Mouse (Mus musculus): Measurements from ENCODE around the gene Gse1.

Gene Gse1

GRCm38 (mm10) chr8:120602672-120603071, 374.4 kb downstream of the Gse1 start:
- no peak for TF ChIP-seq CTCF (conservative IDR thresholded peaks at IDR 0.05; ENCODE audit: low read length)
- TF ChIP-seq POU5F1 (IDR thresholded peaks at IDR 0.05; ENCODE audit: borderline replicate concordance, low read length) = no peak
- peaks cover 14% of the 10 kb centered on the region for H3K27me3 ChIP-seq (ENCODE audit: insufficient read depth, low read length)
- peaks cover 49% of the 10 kb centered on the region for H3K4me1 ChIP-seq (replicated peaks; ENCODE audit: low read depth, low read length)
- no peak overlapping the region for H3K4me3 ChIP-seq (replicated peaks; ENCODE audit: low read length)
- no peaks in the 10 kb centered on the region for H3K36me3 ChIP-seq (ENCODE audit: insufficient read depth, low read length)
- H3K9me3 ChIP-seq (ENCODE audit: low read length) = peaks cover 8% of the 10 kb centered on the region

- TF ChIP-seq CTCF (conservative IDR thresholded peaks at IDR 0.05; ENCODE audit: low read length) = no peak
- TF ChIP-seq POU5F1 (IDR thresholded peaks at IDR 0.05; ENCODE audit: borderline replicate concordance, low read length) = no peak
- TF ChIP-seq NANOG (IDR thresholded peaks at IDR 0.05; ENCODE audit: borderline replicate concordance, low read length) = no peak
- Histone ChIP-seq H3K27me3 (ENCODE audit: insufficient read depth, low read length) (no peaks in the 10 kb centered on the region), H3K9me3 (ENCODE audit: low read length) (no peaks in the 10 kb centered on the region), H3K4me1 (replicated peaks; ENCODE audit: low read depth, low read length) (peaks cover 56% of the 10 kb centered on the region), H3K4me3 (replicated peaks; ENCODE audit: low read length) (no peak overlapping the region), H3K36me3 (ENCODE audit: insufficient read depth, low read length) (peaks cover 33% of the 10 kb centered on the region)
These were observed 379.2 kb downstream of the Gse1 start for GRCm38 (mm10) chr8:120607460-120607859.

DNA sequence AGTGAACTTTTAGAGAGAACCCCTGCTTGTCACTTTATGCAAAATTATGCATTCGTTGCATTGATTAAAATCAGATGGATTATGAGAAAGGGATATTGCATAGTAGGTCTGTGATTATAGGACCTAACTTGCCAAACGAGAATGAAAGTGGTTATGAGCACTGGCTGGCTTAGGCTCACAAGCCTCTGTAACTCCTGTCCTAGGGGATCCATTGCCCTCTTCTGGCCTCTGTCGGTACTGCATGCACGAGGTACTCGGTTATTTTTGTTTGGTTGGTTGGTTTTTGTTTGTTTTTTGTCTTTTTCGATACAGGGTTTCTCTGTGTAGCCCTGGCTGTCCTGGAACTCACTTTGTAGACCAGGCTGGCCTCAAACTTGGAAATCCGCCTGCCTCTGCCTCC, 379.6 kb downstream of the Gse1 start:
- H3K36me3 ChIP-seq (ENCODE audit: insufficient read depth, low read length) = peaks cover 33% of the 10 kb centered on the region
- H3K9me3 ChIP-seq (ENCODE audit: low read length) = no peaks in the 10 kb centered on the region
- H3K27me3 ChIP-seq (ENCODE audit: insufficient read depth, low read length) = no peaks in the 10 kb centered on the region
- peaks cover 53% of the 10 kb centered on the region for H3K4me1 ChIP-seq (replicated peaks; ENCODE audit: low read depth, low read length)
- H3K4me3 ChIP-seq (replicated peaks; ENCODE audit: low read length) = no peak overlapping the region
- peak; percentile 90 for TF ChIP-seq CTCF (conservative IDR thresholded peaks at IDR 0.05; ENCODE audit: low read length)
- TF ChIP-seq POU5F1 (IDR thresholded peaks at IDR 0.05; ENCODE audit: borderline replicate concordance, low read length) = no peak

DNA sequence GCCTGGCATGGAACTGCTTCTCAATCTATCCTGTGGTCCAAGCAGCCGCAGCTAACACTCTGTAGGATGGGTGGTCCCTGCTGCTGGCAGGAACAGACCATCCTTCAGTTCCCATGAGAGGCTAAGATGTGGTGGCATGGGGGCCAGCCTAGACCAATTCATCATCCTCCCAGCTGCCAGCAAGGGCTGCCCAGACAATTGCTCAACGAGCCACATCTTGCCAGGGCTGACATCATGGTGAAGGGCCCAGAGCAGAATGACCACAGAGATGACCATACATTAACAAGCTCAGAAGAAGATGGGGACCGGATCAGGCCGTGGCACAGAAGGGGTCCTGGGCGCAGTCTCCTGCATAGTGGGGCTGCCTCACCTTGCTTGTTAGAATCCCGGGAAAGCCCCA, 382.6 kb downstream of the Gse1 start:
- Histone ChIP-seq H3K27me3 (ENCODE audit: insufficient read depth, low read length) (no peaks in the 10 kb centered on the region), H3K4me1 (replicated peaks; ENCODE audit: low read depth, low read length) (peaks cover 65% of the 10 kb centered on the region), H3K36me3 (ENCODE audit: insufficient read depth, low read length) (peaks cover 42% of the 10 kb centered on the region), H3K9me3 (ENCODE audit: low read length) (no peaks in the 10 kb centered on the region), H3K4me3 (replicated peaks; ENCODE audit: low read length) (no peak overlapping the region)
- TF ChIP-seq CTCF (conservative IDR thresholded peaks at IDR 0.05; ENCODE audit: low read length) (no peak), POU5F1 (IDR thresholded peaks at IDR 0.05; ENCODE audit: borderline replicate concordance, low read length) (no peak), NANOG (IDR thresholded peaks at IDR 0.05; ENCODE audit: borderline replicate concordance, low read length) (no peak)

DNA sequence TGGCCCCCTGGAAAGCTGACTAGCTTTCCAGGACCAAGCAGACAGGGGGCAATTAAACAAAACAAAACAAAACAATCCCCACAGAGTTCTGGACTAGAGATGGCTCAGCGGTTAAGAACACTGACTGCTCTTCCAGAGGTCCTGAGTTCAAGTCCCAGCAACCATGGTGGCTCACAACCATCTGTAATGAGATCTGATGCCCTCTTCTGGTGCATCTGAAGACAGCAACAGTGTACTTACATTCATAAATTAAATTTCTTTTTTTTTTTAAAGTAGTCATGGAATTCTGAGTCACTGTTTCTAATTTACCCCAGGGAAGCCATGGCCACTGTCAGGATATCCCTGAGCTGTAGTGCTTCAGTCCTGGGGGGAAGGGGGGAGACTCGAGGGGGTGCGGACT, 386.2 kb downstream of the Gse1 start:
- H3K36me3 ChIP-seq (ENCODE audit: insufficient read depth, low read length) = peaks cover 37% of the 10 kb centered on the region
- no peak overlapping the region for H3K4me3 ChIP-seq (replicated peaks; ENCODE audit: low read length)

DNA sequence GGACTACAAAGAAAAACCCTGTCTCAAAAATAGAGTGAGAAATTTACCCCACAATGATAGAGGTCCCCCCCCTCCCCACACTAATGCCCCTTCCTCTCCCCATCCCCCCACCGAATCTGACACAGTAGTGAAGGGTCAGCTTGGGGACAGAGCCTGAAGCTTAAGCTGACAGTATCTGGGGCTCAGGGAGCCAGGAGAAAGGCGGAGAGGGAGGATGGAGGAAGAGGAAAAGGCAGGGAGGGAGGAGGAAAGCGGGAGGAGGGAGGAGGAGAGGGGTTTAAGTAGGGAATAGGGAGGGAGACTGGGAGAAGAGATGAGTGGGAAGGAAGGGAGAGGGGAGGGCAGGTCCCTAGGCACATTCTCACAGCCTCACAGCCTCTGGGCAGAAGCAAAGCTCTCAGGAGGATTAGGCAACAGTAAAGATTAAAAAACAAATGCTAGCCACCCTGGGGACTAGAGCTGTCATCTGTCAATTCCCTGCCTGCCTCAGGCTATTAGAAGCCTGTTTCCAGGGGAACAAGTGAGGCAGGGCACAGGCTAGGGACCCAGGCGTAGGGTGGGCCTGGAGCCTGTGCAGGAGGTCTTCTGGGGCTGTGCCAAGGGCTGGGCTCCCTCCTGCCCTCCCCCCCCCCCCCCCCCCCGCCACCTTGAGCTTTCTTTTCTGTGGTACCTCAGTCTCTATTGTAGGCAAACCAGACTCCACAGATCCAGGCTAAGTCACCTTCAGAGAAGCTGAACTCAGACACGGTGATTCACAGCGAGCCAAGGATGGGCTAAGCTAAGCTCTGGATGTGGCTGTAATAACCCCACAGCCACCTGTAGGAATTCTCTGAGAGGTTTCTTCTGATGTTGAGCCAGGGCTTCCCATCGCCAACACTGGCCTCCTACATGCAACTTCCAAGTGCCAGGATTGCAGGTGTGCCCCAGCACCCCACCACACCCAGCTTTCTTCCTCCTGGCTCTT, 388.7 kb downstream of the Gse1 start:
- TF ChIP-seq CTCF (conservative IDR thresholded peaks at IDR 0.05; ENCODE audit: low read length) (no peak), POU5F1 (IDR thresholded peaks at IDR 0.05; ENCODE audit: borderline replicate concordance, low read length) (no peak), NANOG (IDR thresholded peaks at IDR 0.05; ENCODE audit: borderline replicate concordance, low read length) (no peak)
- no peaks in the 10 kb centered on the region for H3K27me3 ChIP-seq (ENCODE audit: insufficient read depth, low read length)
- H3K4me3 ChIP-seq (replicated peaks; ENCODE audit: low read length) = no peak overlapping the region
- H3K4me1 ChIP-seq (replicated peaks; ENCODE audit: low read depth, low read length) = peaks cover 74% of the 10 kb centered on the region
- peaks cover 17% of the 10 kb centered on the region for H3K36me3 ChIP-seq (ENCODE audit: insufficient read depth, low read length)
- H3K9me3 ChIP-seq (ENCODE audit: low read length) = no peaks in the 10 kb centered on the region

More for the DNA sequence above, 386.2 kb downstream of the Gse1 start:
- Histone ChIP-seq H3K27me3 (ENCODE audit: insufficient read depth, low read length) (no peaks in the 10 kb centered on the region), H3K9me3 (ENCODE audit: low read length) (no peaks in the 10 kb centered on the region), H3K4me1 (replicated peaks; ENCODE audit: low read depth, low read length) (peaks cover 62% of the 10 kb centered on the region)
- TF ChIP-seq NANOG (IDR thresholded peaks at IDR 0.05; ENCODE audit: borderline replicate concordance, low read length) (no peak), POU5F1 (IDR thresholded peaks at IDR 0.05; ENCODE audit: borderline replicate concordance, low read length) (no peak), CTCF (conservative IDR thresholded peaks at IDR 0.05; ENCODE audit: low read length) (no peak)

DNA sequence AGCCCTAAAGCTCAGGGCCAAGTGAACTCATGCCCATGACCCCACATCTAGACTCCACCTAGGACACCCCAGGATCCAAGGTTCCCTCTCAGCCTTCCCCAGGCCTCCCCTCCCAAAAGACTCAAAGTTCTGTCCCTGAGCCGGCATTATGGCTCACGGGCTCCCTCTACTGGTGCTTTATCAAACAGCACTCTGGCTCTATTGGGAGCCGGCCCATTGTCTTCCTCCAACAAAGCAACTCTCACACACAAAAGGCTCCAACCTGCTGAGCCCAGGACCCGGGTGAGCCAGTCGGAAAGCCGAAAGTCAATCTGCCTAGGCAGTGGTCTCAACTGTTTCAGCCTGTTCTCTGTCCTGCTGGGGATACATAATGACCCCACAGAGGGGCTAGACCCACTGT, 389.9 kb downstream of the Gse1 start:
- TF ChIP-seq POU5F1 (IDR thresholded peaks at IDR 0.05; ENCODE audit: borderline replicate concordance, low read length) = no peak
- peak; percentile 99 for TF ChIP-seq CTCF (conservative IDR thresholded peaks at IDR 0.05; ENCODE audit: low read length)
- no peak for TF ChIP-seq NANOG (IDR thresholded peaks at IDR 0.05; ENCODE audit: borderline replicate concordance, low read length)
- Histone ChIP-seq H3K36me3 (ENCODE audit: insufficient read depth, low read length) (peaks cover 17% of the 10 kb centered on the region), H3K9me3 (ENCODE audit: low read length) (no peaks in the 10 kb centered on the region), H3K27me3 (ENCODE audit: insufficient read depth, low read length) (no peaks in the 10 kb centered on the region), H3K4me1 (replicated peaks; ENCODE audit: low read depth, low read length) (peaks cover 86% of the 10 kb centered on the region), H3K4me3 (replicated peaks; ENCODE audit: low read length) (no peak overlapping the region)

DNA sequence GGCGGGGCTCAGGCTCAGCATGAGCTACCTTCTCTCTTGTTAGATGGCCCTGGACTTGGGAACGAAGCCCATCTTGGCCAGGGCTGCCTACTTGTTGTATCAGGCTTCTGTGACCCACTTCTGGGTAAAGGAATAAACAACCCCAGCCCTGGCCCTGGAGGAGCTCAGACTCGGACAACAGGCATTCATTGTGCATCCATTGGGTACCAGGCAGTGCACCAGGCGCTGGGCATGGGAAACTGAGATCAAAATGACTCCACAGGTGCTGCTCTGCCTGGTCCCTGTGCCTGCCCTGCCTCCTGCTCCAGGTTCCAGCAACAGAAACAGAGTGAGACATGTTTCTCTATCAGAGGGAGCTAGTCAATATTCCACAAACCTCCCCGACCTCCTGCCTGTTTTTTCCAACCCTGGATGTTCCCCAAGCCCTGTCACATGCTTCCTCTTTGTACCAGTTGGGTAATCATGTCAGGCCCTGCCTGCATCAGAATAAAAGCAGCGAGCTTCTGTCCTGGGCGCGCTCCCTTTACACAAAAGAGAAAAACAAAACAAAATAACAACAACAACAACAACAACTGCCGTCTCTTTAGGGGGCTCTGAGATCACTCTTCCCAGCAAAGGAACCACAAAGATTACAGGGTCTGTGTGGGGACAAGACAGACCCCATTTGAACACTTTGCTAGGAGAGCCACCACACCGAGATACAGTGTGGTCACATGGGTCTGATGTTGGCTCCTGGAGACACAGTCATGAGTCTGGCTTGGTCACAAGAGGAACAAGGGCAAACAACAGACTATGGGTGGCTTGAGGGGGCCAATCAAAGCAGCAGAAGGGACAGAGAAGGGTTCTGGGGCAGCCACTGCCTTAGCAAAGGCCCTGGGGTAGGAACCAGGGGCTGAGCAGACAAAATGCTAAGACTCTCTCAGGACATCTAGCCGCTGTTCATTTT, 391.3 kb downstream of the Gse1 start:
- peaks cover 87% of the 10 kb centered on the region for H3K4me1 ChIP-seq (replicated peaks; ENCODE audit: low read depth, low read length)
- H3K27me3 ChIP-seq (ENCODE audit: insufficient read depth, low read length) = no peaks in the 10 kb centered on the region

More for the DNA sequence above, 391.3 kb downstream of the Gse1 start:
- Histone ChIP-seq H3K36me3 (ENCODE audit: insufficient read depth, low read length) (peaks cover 24% of the 10 kb centered on the region), H3K9me3 (ENCODE audit: low read length) (no peaks in the 10 kb centered on the region), H3K4me3 (replicated peaks; ENCODE audit: low read length) (peak overlapping the region; percentile 8; the same call in 1 of the 2 replicates)
- no peak for TF ChIP-seq CTCF (conservative IDR thresholded peaks at IDR 0.05; ENCODE audit: low read length)
- TF ChIP-seq POU5F1 (IDR thresholded peaks at IDR 0.05; ENCODE audit: borderline replicate concordance, low read length) = no peak
- TF ChIP-seq NANOG (IDR thresholded peaks at IDR 0.05; ENCODE audit: borderline replicate concordance, low read length) = no peak

Data from E14TG2a.4 (cell line).